Mouse (Mus musculus) heart, embryonic 13.5 days (tissue): ENCODE data around the gene Adgra1. TPM values are rescaled to one million over a fixed set of nuclear protein-coding genes. Genes with fewer than 3 reads are reported as not detected.

Source experiments
- ATAC-seq: fragments of 200-750 bp; cut with Nextera tagmentation; 2 replicates; pipeline ENCODE4 v1.8.0; 2017; ENCODE audit warnings: moderate TSS enrichment; ENCODE audit not compliant: insufficient number of reproducible peaks, low FRiP score, low TSS enrichment; ENCODE audit errors: extremely low read depth
- H3K27ac ChIP-seq: fragments of 300-500 bp; sonication (generic); replicated peaks from 2 replicates; pipeline ENCODE4 v1.5.1; 2015; ENCODE audit warnings: moderate library complexity, mild to moderate bottlenecking, inconsistent platforms
- H3K27me3 ChIP-seq: fragments of 300-500 bp; sonication (generic); replicated peaks from 2 replicates; pipeline ENCODE4 v1.6.1; 2015; ENCODE audit warnings: mild to moderate bottlenecking, inconsistent platforms
- H3K36me3 ChIP-seq: fragments of 300-500 bp; sonication (generic); 2 replicates; pipeline ENCODE4 v1.6.1; 2015; ENCODE audit warnings: mild to moderate bottlenecking, inconsistent platforms
- H3K4me1 ChIP-seq: fragments of 300-500 bp; sonication (generic); 2 replicates; pipeline ENCODE4 v1.6.1; 2015; ENCODE audit warnings: inconsistent platforms
- H3K4me2 ChIP-seq: fragments of 300-500 bp; sonication (generic); 2 replicates; pipeline ENCODE4 v1.6.1; 2015; ENCODE audit warnings: inconsistent platforms, mild to moderate bottlenecking, moderate library complexity
- H3K4me3 ChIP-seq: fragments of 300-500 bp; sonication (generic); 2 replicates; pipeline ENCODE4 v1.5.1; 2015; ENCODE audit warnings: moderate library complexity, mild to moderate bottlenecking, inconsistent platforms
- H3K9ac ChIP-seq: fragments of 300-500 bp; sonication (generic); 2 replicates; pipeline ENCODE4 v1.6.1; 2015; ENCODE audit warnings: inconsistent platforms, mild to moderate bottlenecking, moderate library complexity
- H3K9me3 ChIP-seq: fragments of 300-500 bp; sonication (generic); 2 replicates; pipeline ENCODE4 v1.6.1; 2016; ENCODE audit warnings: inconsistent platforms
- WGBS: fragments of 180-500 bp; shearing (Covaris S2); methylation state at CpG from one replicate; pipeline ENCODE4 v1.1.7; 2015; ENCODE audit warnings: mixed read lengths; 5-methylcytosine and 5-hydroxymethylcytosine counted together
- polyA plus RNA-seq: library from polyadenylated mRNA; unstranded; fragments of >200 nt; fragmentation: Nextera tagmentation; extraction: Ambion mirVana; gene quantifications from 2 replicates; pipeline ENCODE4 v1.2.1, GENCODE M21; 2015

Gene Adgra1
- polyA plus RNA-seq, 1 experiment from 2014 or later = 0.13 TPM

GRCm38 (mm10) chr7:139851098-139851497, 17.1 kb downstream of the Adgra1 start:
- no peaks in the 10 kb centered on the region for H3K27me3 ChIP-seq
- no peak for ATAC-seq
- no peaks in the 10 kb centered on the region for H3K4me1 ChIP-seq
- H3K9me3 ChIP-seq = no peaks in the 10 kb centered on the region
- H3K4me3 ChIP-seq = no peak overlapping the region
- H3K4me2 ChIP-seq = no peak overlapping the region
- no peak overlapping the region for H3K9ac ChIP-seq
- no peak overlapping the region for H3K27ac ChIP-seq
- no peaks in the 10 kb centered on the region for H3K36me3 ChIP-seq
- WGBS = 66% methylated on average over 6 of the region's 6 CpGs

DNA sequence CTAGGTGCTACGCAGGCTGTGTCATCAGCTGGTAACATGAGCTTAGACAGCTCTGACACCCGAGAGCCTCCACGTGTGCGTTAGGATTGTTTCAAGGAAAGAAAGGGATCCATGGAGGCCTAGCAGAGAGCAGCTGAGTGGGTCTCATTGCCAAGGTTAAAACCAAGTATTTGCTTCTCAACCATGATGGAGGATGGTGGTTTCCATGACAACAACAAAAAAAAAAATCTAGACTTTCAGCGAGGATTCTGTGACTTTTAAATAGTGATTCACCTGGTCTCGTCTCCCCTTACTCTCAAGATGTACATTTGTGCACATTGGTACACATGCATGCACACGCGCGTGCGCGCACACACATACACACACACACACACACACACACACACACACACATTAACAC, 21.3 kb downstream of the Adgra1 start:
- 79% methylated on average over 11 of the region's 11 CpGs for WGBS
- Histone ChIP-seq H3K9me3 (no peaks in the 10 kb centered on the region), H3K4me3 (no peak overlapping the region), H3K27ac (no peak overlapping the region), H3K36me3 (no peaks in the 10 kb centered on the region), H3K9ac (no peak overlapping the region), H3K4me1 (no peaks in the 10 kb centered on the region), H3K27me3 (no peaks in the 10 kb centered on the region), H3K4me2 (no peak overlapping the region)
- no peak for ATAC-seq

GRCm38 (mm10) chr7:139861411-139861810, 27.4 kb downstream of the Adgra1 start:
- 0 out of 2 replicates have a peak, but pooled peaks cover 5% of the 10 kb centered on the region for H3K27me3 ChIP-seq

GRCm38 (mm10) chr7:139863076-139863475, 29.1 kb downstream of the Adgra1 start:
- H3K9ac ChIP-seq = no peak overlapping the region
- H3K9me3 ChIP-seq = no peaks in the 10 kb centered on the region
- ATAC-seq = no peak
- no peak overlapping the region for H3K4me2 ChIP-seq
- H3K36me3 ChIP-seq = no peaks in the 10 kb centered on the region
- WGBS = 71% methylated on average over 2 of the region's 2 CpGs
- no peak overlapping the region for H3K27ac ChIP-seq
- no peak overlapping the region for H3K4me3 ChIP-seq
- H3K27me3 ChIP-seq = 0 out of 2 replicates have a peak, but pooled peaks cover 8% of the 10 kb centered on the region
- no peaks in the 10 kb centered on the region for H3K4me1 ChIP-seq

More at GRCm38 (mm10) chr7:139861411-139861810, 27.4 kb downstream of the Adgra1 start:
- H3K4me2 ChIP-seq = no peak overlapping the region
- 23% methylated on average over 3 of the region's 3 CpGs for WGBS
- H3K4me3 ChIP-seq = no peak overlapping the region
- no peaks in the 10 kb centered on the region for H3K4me1 ChIP-seq
- no peak overlapping the region for H3K9ac ChIP-seq
- no peaks in the 10 kb centered on the region for H3K9me3 ChIP-seq
- ATAC-seq = no peak
- H3K27ac ChIP-seq = no peak overlapping the region
- H3K36me3 ChIP-seq = no peaks in the 10 kb centered on the region

DNA sequence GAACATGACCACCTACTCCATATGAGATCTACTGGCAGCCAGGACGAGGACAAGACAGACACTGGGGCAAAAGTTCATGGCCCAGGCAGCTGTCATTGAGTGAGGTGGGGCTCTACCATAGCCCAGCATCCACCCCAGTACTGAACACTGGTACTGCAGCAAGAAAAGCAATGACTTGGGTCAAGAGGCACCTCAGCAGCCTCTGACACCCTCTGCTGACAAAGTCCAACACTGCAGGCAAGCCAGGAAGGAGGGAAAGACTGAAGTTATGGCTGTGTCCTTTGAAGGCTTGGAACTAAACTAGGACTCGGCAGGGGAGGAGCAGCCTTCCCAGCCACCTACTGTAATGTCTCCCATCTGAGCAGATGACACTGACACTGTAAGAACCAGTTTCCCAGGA, 30.3 kb downstream of the Adgra1 start:
- Histone ChIP-seq H3K4me1 (no peaks in the 10 kb centered on the region), H3K9me3 (no peaks in the 10 kb centered on the region)
- 31% methylated on average over 2 of the region's 2 CpGs for WGBS

DNA sequence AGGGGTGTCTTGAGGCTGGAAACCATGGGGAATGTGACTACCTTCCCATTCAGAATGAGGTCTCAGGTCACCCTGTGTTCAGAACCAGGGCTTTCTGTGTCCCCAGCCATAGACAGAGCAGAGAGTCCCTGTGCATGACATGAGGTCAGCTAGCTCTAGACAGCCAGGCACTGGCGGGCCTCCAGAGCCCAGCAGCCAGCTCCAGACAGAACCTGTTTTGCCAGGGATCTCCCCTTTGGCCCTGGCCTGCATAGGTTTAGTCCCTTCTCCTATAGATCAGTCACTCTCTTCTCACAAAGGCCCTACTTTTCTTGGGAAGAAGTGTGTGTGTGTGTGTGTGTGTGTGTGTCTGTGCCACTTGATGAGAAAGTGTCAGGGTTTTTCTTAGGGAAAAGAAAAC, 30.9 kb downstream of the Adgra1 start:
- Histone ChIP-seq H3K36me3 (no peaks in the 10 kb centered on the region), H3K9ac (no peak overlapping the region), H3K4me2 (no peak overlapping the region), H3K4me3 (no peak overlapping the region), H3K9me3 (no peaks in the 10 kb centered on the region), H3K27ac (no peak overlapping the region), H3K27me3 (0 out of 2 replicates have a peak, but pooled peaks cover 8% of the 10 kb centered on the region), H3K4me1 (no peaks in the 10 kb centered on the region)
- no peak for ATAC-seq
- 46% methylated on average over 1 of the region's 1 CpGs for whole genome bisulfite sequencing

More for the DNA sequence above, 30.3 kb downstream of the Adgra1 start:
- H3K4me3 ChIP-seq = no peak overlapping the region
- H3K4me2 ChIP-seq = no peak overlapping the region
- 0 out of 2 replicates have a peak, but pooled peaks cover 8% of the 10 kb centered on the region for H3K27me3 ChIP-seq
- no peaks in the 10 kb centered on the region for H3K36me3 ChIP-seq
- no peak overlapping the region for H3K9ac ChIP-seq
- no peak; the same call in 1 of the 2 replicates for ATAC-seq
- H3K27ac ChIP-seq = no peak overlapping the region

DNA sequence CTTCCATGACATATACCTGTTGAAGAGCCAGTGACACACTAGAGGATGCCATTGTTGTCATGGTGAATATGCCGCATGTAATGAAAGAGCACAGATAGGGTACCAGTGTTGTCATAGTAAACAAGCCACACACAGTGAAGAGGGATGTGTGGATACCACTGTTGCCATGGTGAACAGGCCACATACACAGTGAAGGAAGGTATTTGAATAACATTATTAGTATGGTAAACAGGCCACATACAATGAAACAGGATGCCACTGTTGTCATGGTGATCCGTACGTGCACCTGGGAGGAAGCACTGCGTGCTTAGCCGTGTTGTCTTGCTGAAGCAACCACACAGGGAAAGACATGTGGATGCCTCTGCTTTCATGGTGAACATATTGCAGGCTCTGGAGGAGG, 37.0 kb downstream of the Adgra1 start:
- WGBS = 79% methylated on average over 5 of the region's 5 CpGs
- Histone ChIP-seq H3K27me3 (peaks cover 18% of the 10 kb centered on the region; the same call in 1 of the 2 replicates), H3K9ac (no peak overlapping the region), H3K9me3 (no peaks in the 10 kb centered on the region), H3K27ac (no peak overlapping the region), H3K4me3 (no peak overlapping the region), H3K4me1 (no peaks in the 10 kb centered on the region), H3K36me3 (no peaks in the 10 kb centered on the region), H3K4me2 (no peak overlapping the region)
- no peak for ATAC-seq

DNA sequence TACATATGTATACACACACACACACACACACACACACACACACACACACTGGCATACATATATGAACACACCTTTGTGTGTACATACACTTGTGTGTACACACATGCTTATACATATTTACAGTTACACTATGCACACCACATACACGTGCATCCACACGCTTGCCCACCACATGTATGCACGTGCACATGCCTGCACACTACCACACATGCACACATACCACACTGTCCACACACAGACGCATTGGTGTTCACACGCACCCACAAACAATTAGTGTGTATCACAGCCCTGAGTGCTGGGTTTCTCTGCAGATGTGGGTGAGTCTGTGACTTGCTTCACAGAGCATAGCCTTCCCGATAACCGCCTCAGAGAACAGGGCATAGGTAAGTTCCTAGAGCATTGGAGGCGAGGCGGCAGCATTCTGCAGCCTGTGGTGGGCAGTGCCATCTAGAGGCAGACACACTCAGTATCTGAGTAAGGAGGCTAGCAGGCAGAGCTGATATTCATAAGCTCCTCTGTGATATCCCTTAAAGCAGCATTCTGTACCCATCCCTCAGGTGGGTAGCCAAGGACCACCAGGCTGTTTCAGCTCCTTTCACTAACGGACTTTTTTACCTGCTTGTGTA, 43.3 kb downstream of the Adgra1 start:
- no peaks in the 10 kb centered on the region for H3K9me3 ChIP-seq

GRCm38 (mm10) chr7:139878122-139878521, 44.1 kb downstream of the Adgra1 start:
- Histone ChIP-seq H3K9me3 (no peaks in the 10 kb centered on the region), H3K9ac (no peak overlapping the region), H3K27me3 (peaks cover 26% of the 10 kb centered on the region; the same call in 1 of the 2 replicates), H3K36me3 (no peaks in the 10 kb centered on the region), H3K4me1 (no peaks in the 10 kb centered on the region), H3K27ac (no peak overlapping the region), H3K4me3 (no peak overlapping the region), H3K4me2 (no peak overlapping the region)
- ATAC-seq = no peak
- WGBS = 70% methylated on average over 5 of the region's 5 CpGs

More for the DNA sequence above, 43.3 kb downstream of the Adgra1 start:
- WGBS = 57% methylated on average over 10 of the region's 10 CpGs
- ATAC-seq = no peak
- Histone ChIP-seq H3K27me3 (peaks cover 26% of the 10 kb centered on the region; the same call in 1 of the 2 replicates), H3K4me2 (no peak overlapping the region), H3K9ac (no peak overlapping the region), H3K4me3 (no peak overlapping the region), H3K27ac (no peak overlapping the region), H3K36me3 (no peaks in the 10 kb centered on the region), H3K4me1 (no peaks in the 10 kb centered on the region)

GRCm38 (mm10) chr7:139878621-139879020, 44.6 kb downstream of the Adgra1 start:
- 25% methylated on average over 6 of the region's 6 CpGs for WGBS
- Histone ChIP-seq H3K4me1 (no peaks in the 10 kb centered on the region), H3K9me3 (no peaks in the 10 kb centered on the region), H3K4me3 (no peak overlapping the region), H3K36me3 (no peaks in the 10 kb centered on the region), H3K4me2 (no peak overlapping the region), H3K27me3 (peaks cover 25% of the 10 kb centered on the region; the same call in 1 of the 2 replicates), H3K27ac (no peak overlapping the region), H3K9ac (no peak overlapping the region)
- ATAC-seq = no peak

DNA sequence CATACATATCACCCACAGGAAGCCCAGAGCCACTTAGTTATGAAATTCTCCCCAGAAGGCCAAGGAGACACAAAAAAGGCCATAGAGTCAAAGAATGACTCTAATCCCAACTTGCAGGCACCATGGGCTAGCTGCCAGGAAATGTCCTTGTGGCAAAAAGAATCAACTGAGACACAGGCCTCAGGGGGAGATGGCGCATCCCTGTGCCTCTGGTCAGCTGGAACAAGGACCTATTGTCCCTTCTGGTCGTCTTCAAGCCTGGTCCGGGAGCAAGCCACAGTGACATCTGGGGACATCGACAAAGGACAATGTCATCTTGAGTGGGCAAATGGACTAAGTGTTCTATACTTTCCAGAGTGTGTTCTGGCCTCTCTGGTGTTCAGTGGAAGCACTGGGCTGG, 49.6 kb downstream of the Adgra1 start:
- H3K36me3 ChIP-seq = no peaks in the 10 kb centered on the region
- H3K27me3 ChIP-seq = 0 out of 2 replicates have a peak, but pooled peaks cover 16% of the 10 kb centered on the region
- no peak for ATAC-seq
- H3K4me3 ChIP-seq = no peak overlapping the region
- no peak overlapping the region for H3K4me2 ChIP-seq
- H3K9me3 ChIP-seq = no peaks in the 10 kb centered on the region
- H3K4me1 ChIP-seq = no peaks in the 10 kb centered on the region
- no peak overlapping the region for H3K9ac ChIP-seq
- WGBS = 70% methylated on average over 4 of the region's 4 CpGs
- no peak overlapping the region for H3K27ac ChIP-seq

DNA sequence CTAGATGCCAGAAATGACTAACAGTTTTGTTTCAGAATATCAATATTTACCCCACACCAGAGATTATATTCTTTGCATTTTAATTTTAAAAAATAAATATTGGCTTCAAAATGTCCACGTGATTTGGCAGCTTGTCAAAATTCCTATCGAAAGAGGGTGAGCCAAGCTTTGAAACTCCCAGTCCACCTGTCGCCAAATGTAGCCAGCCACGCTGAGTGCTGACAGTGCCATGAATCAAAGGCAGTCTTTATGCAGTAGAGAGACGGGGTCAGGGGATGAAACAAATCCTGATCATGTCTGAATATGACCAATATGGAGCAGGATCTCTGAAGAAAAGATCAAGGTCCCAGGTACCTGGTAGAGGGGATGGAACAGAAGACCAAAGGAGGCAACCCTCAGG, 57.8 kb downstream of the Adgra1 start:
- H3K27me3 ChIP-seq = peaks cover 60% of the 10 kb centered on the region
- ATAC-seq = no peak
- no peak overlapping the region for H3K27ac ChIP-seq
- H3K36me3 ChIP-seq = no peaks in the 10 kb centered on the region
- peaks cover 12% of the 10 kb centered on the region for H3K4me1 ChIP-seq
- no peak overlapping the region for H3K4me3 ChIP-seq
- H3K9me3 ChIP-seq = no peaks in the 10 kb centered on the region
- 46% methylated on average over 5 of the region's 5 CpGs for WGBS
- H3K9ac ChIP-seq = no peak overlapping the region
- no peak overlapping the region for H3K4me2 ChIP-seq
